Mouse (Mus musculus) limb, embryonic 14.5 days (tissue): ENCODE data around the gene Lpcat3. TPM values are rescaled to one million over a fixed set of nuclear protein-coding genes. Genes with fewer than 3 reads are reported as not detected.

Source experiments
- ATAC-seq: fragments of 200-750 bp; cut with Nextera tagmentation; 2 replicates; pipeline ENCODE4 v1.8.0; 2017; ENCODE audit warnings: low read depth, moderate number of reproducible peaks, moderate TSS enrichment; ENCODE audit not compliant: low FRiP score
- DNase-seq: peaks from one replicate; pipeline ENCODE4 v3.0.0-alpha.2; 2015; ENCODE audit warnings: low spot score
- H3K27ac ChIP-seq: fragments of 300-500 bp; sonication (generic); replicated peaks from 2 replicates; pipeline ENCODE4 v1.5.1; 2014; ENCODE audit warnings: low read depth, mild to moderate bottlenecking, low read length, moderate library complexity, mixed read lengths
- H3K27me3 ChIP-seq: fragments of 300-500 bp; sonication (generic); 2 replicates; pipeline ENCODE4 v1.6.1; 2014; ENCODE audit warnings: low read length, mixed read lengths; ENCODE audit not compliant: control insufficient read depth, insufficient read depth
- H3K36me3 ChIP-seq: fragments of 300-500 bp; sonication (generic); 2 replicates; pipeline ENCODE4 v1.6.1; 2014; ENCODE audit warnings: mild to moderate bottlenecking, low read length, moderate library complexity, mixed read lengths; ENCODE audit not compliant: control insufficient read depth, insufficient read depth
- H3K4me1 ChIP-seq: fragments of 300-500 bp; sonication (generic); 2 replicates; pipeline ENCODE4 v1.6.1; 2014; ENCODE audit warnings: antibody characterized with exemption, low read length, mixed read lengths; ENCODE audit not compliant: control insufficient read depth, insufficient read depth
- H3K4me2 ChIP-seq: fragments of 300-500 bp; sonication (generic); replicated peaks from 2 replicates; pipeline ENCODE4 v1.6.1; 2014; ENCODE audit warnings: low read depth, mild to moderate bottlenecking, low read length, moderate library complexity; ENCODE audit not compliant: severe bottlenecking
- H3K4me3 ChIP-seq: fragments of 300-500 bp; sonication (generic); replicated peaks from 2 replicates; pipeline ENCODE4 v1.5.1; 2014; ENCODE audit warnings: low read length
- H3K9ac ChIP-seq: fragments of 300-500 bp; sonication (generic); 2 replicates; pipeline ENCODE4 v1.6.1; 2014; ENCODE audit warnings: mild to moderate bottlenecking, low read depth, low read length, moderate library complexity; ENCODE audit not compliant: severe bottlenecking
- H3K9me3 ChIP-seq: fragments of 300-500 bp; sonication (generic); 2 replicates; pipeline ENCODE4 v1.6.1; 2016; ENCODE audit warnings: low read length; ENCODE audit not compliant: control insufficient read depth
- POLR2A ChIP-seq: fragments of 200-500 bp; IDR thresholded peaks from 2 replicates; pipeline ENCODE4 v1.8.0; 2012; ENCODE audit warnings: inconsistent platforms, mild to moderate bottlenecking, moderate library complexity, borderline replicate concordance; ENCODE audit not compliant: insufficient read depth, insufficient read length; ENCODE audit errors: extremely low read depth
- WGBS: fragments of 180-500 bp; shearing (Covaris S2); extraction: QIAGEN DNeasy Blood & Tissue Kit; methylation state at CpG from one replicate; pipeline ENCODE4 v1.1.7; 2014; 5-methylcytosine and 5-hydroxymethylcytosine counted together
- polyA plus RNA-seq, 2 experiments: library from polyadenylated mRNA; depleted of rRNA in 1 of 2; stranded (reverse) in 1 of 2; unstranded in 1 of 2; fragments of >200 nt; fragmentation: Nextera tagmentation in 1 of 2; extraction: Ambion mirVana in 1 of 2; gene quantifications; 2 replicates each; pipeline versions ENCODE4 v1.2.1 to v1.2.3; 2012 to 2014

Gene Lpcat3
- polyA plus RNA-seq, 2 experiments: 49.3 to 80.8 TPM

- Histone ChIP-seq H3K4me1 (peaks cover 20% of the 10 kb centered on the region), H3K27ac (no peak overlapping the region), H3K27me3 (no peaks in the 10 kb centered on the region), H3K36me3 (peaks cover 53% of the 10 kb centered on the region), H3K4me3 (no peak overlapping the region), H3K9ac (no peak overlapping the region), H3K4me2 (no peak overlapping the region), H3K9me3 (no peaks in the 10 kb centered on the region)
- no peak for TF ChIP-seq POLR2A
- no peak for DNase-seq
- ATAC-seq: no peak
- WGBS: 88% methylated on average over 8 of the region's 8 CpGs
Measured at GRCm38 (mm10) chr6:124743647-124744046, 80.8 kb downstream of the Lpcat3 start.

- Histone ChIP-seq H3K9me3 (no peaks in the 10 kb centered on the region), H3K4me3 (peak overlapping the region; percentile 49), H3K36me3 (peaks cover 64% of the 10 kb centered on the region), H3K4me2 (peak overlapping the region; percentile 98), H3K27ac (0 out of 2 replicates have a peak overlapping the region, but pooled peaks have one; percentile 70), H3K4me1 (peaks cover 16% of the 10 kb centered on the region), H3K27me3 (no peaks in the 10 kb centered on the region), H3K9ac (peak overlapping the region; percentile 34)
- WGBS: 66% methylated on average over 26 of the region's 26 CpGs
- TF ChIP-seq POLR2A: no peak
- DNase-seq (no peak), ATAC-seq (no peak)
Measured at GRCm38 (mm10) chr6:124744755-124745321, 82.0 kb downstream of the Lpcat3 start.

GRCm38 (mm10) chr6:124745490-124746295 is 82.9 kb downstream of the Lpcat3 start:
- no peak for TF ChIP-seq POLR2A
- WGBS: under 1% methylated on average over 51 of the region's 85 CpGs
- Histone ChIP-seq H3K9me3 (no peaks in the 10 kb centered on the region), H3K4me1 (peaks cover 14% of the 10 kb centered on the region), H3K9ac (peak overlapping the region; percentile 80), H3K36me3 (peaks cover 70% of the 10 kb centered on the region), H3K4me3 (peak overlapping the region; percentile 49), H3K27ac (peak overlapping the region; percentile 70), H3K27me3 (no peaks in the 10 kb centered on the region), H3K4me2 (peak overlapping the region; percentile 98)
- ATAC-seq: peak; percentile 78
- DNase-seq: peak; percentile 95

GRCm38 (mm10) chr6:124746296-124746605 is 83.4 kb downstream of the Lpcat3 start:
- 22% methylated on average over 8 of the region's 8 CpGs for WGBS
- no peak for ATAC-seq
- Histone ChIP-seq H3K4me1 (peaks cover 14% of the 10 kb centered on the region), H3K4me3 (peak overlapping the region; percentile 49), H3K27me3 (no peaks in the 10 kb centered on the region), H3K36me3 (peaks cover 70% of the 10 kb centered on the region), H3K9ac (peak overlapping the region; percentile 80), H3K9me3 (no peaks in the 10 kb centered on the region), H3K4me2 (peak overlapping the region; percentile 98), H3K27ac (peak overlapping the region; percentile 70)
- TF ChIP-seq POLR2A: no peak
- no peak for DNase-seq

- peaks cover 70% of the 10 kb centered on the region for H3K36me3 ChIP-seq
- peaks cover 14% of the 10 kb centered on the region for H3K4me1 ChIP-seq
- no peaks in the 10 kb centered on the region for H3K9me3 ChIP-seq
- DNase-seq (no peak), ATAC-seq (no peak)
- peak overlapping the region; percentile 98 for H3K4me2 ChIP-seq
- no peak overlapping the region for H3K9ac ChIP-seq
- 83% methylated on average over 7 of the region's 7 CpGs for WGBS
- H3K4me3 ChIP-seq: no peak overlapping the region
- no peak overlapping the region for H3K27ac ChIP-seq
- TF ChIP-seq POLR2A: no peak
- no peaks in the 10 kb centered on the region for H3K27me3 ChIP-seq
Measured at GRCm38 (mm10) chr6:124746654-124747632, 84.1 kb downstream of the Lpcat3 start.
